Mouse (Mus musculus) monocyte, adult 2 months (primary cell): ENCODE data around the gene Igf1r.

Source experiments
- DNase-seq, 2 experiments: peaks; one replicate each; pipeline ENCODE4 v3.0.0; 2022; ENCODE audit warnings: low spot score in 2 of 2, low read depth in 1 of 2

The Igf1r gene

DNA sequence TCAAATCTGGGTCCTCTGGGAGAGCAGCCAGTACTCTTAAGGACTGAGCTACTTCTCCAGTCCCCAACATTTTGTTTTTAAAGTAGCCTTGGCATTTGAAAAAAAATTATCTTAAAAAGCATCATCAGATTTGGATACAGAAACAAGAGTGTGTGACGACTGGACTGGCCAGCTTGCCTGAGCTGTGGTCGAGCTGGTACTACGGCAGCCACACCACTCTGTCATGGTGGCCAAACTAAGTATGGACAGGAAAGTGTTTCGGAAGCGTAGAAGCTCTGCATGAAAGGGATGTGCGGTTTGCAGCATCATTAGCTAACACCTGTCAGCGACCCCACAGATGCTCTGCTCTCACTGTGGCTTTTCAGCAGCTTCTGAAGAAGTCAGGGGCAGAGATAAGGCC, 53.4 kb downstream of the Igf1r start:
- no peak for DNase-seq

DNA sequence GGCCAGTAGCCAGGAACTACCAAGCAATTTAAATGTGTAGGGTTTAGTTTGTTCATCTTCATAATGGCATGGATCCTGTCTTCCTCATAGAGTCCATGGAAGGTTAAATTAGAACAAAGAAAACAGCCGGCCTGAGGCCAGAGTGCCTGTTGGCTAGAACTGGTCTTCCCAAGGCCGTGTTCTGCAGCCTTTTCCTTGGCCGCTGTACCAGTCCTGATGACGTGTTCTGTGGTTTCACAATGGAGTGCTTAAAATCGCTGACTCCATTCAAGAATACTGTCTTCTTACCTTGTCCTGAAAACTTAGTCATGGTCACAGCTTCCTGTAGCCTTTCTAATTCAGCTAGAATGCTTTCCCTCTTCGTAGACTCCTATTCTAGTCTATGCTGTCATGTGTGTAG, 53.9 kb downstream of the Igf1r start:
- no peak for DNase-seq

DNA sequence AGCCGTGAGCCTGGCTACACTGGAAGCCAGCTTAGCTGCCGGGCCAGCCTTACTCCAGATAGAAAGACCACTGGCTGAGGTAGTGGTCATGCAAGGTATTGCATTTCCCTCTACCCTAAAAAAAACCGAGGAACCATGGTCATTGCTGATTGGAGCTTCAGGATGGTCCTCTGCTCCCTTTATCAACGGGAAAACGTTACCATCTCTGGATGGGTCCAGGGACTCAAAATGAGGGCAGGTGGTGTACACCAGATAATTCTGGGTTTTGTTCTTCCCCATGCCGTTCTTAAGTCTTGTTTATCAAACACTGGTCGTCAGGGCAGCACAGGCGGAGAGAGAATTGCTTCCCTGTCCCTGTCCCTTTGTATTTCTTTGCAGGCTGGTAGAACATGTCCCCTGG, 57.0 kb downstream of the Igf1r start:
- DNase-seq: no peak

DNA sequence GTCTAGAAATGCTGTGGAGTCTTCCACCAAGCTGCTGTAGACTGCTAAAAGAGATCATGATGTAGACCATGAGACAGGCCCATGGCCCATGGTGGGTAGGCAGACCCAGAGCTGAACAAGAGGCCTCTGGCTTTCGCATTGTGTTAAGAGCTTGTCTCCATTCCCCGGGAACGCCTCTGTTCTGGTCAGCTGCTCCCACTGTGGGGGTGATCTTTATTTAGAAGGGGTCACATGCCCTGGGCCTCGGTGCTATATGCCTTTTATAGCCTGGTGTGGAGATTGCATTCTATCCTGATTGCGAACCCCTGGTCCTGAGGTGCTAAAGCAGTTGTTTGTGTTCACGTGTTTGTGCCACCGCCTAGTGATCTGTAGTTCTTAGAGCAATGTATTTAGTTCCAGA, 57.5 kb downstream of the Igf1r start:
- DNase-seq: no peak

DNA sequence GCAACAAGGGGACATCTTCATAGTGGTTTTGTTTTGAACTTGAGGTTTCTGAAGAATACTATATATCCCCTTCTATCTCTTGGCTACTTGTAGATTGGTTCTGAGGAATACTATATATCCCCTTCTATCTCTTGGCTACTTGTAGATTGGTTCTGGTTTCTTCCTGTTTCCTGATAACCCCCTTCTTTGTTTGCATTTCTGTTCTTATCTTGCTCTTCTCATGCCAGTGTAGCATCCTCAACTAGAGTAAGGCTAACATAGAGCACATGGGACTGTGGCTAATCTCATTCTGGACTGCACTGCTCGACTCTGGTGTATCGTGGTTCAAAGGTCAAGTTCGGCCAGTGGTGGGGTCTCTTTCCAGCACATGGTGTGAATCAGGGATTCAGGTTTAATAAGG, 58.2 kb downstream of the Igf1r start:
- no peak for DNase-seq

DNA sequence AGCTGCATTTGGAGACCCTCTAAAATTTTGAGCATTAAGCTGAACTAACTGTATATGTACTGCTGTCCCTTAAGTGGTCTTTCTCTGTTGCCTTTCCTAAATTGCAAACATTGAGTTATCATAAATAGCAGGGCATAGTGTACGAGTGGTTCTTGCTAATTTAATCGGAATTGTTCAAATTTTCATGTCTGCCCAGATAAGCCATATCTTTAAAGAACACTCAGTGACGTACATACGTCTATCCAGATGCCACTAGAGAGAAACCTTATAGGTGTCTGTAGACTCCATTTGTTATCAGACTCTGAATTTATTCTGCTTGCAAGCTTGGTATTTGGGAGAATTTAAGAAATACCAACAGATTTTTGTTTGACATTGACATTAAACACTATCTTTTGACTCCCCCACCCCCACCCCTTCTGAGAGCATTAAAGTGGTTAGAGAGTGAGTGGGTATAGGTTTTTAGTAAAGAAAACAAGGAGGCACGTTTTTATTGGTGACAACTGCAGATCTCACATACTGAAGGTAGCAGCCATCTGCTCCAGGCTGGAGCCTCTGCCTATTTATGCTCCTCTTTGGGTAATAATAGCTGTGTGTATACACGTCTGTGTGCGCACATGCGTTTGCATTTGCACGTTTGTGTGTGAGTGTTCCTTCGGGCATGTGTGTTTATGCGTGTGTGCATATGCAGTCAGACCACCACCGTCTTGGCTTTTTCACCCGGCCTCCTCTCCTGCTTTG, 58.9 kb downstream of the Igf1r start:
- no peak for DNase-seq

DNA sequence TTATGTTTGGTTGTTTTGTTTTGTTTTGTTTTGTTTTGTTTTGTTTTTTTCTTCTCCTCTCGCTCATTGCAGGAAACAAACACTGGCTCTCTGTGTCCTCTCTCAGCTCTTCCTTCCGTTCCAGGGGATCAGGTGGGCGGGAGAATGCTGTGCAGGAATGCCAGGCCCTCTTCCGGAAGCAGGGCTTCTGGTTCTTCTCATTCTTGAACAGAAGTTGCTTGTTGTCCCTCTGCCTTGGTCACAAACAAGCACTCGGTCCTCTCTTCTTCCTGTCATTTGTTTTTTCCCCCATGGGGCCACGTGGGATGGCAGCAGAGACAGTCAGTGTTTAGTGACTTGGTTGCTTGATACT, 59.5 kb downstream of the Igf1r start:
- no peak for DNase-seq

DNA sequence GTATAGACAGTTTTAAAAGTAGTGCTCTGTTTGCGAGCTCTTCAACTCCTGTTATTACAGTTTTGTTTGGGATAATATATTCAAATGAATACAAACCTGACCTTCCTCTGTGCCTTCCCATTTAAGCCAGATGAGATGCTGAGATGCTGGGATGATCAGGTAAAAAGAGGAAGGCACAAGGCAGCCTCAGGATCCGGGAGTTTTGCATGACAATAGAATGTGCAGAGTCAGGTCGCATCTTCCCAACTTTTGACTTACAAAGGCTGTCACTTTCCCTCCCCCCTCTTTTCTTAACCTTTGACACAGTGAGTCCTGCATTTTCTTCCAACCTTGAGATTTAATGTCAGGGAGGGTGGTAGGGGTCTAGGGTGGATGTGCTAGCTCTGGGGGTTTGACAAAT, 61.9 kb downstream of the Igf1r start:
- DNase-seq: no peak

DNA sequence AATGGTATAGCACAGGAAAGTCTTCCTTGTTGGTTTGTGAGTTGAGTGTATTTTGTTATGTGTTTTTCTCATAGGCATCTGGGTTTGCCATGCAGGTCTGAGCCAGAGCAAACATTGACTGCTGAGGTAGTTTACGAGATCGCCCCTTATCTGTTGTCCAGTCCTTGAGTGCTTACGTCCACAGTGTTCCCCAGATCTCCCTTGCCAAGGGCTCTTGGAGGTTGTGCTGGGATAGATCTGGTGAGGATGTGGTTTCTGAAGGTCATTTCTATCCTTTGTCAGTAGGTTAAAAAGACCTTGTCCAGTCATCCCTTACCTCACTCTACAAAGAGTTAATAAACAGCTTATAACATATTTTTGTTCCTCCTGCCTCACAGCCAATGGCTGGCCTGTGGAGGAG, 62.8 kb downstream of the Igf1r start:
- no peak for DNase-seq

DNA sequence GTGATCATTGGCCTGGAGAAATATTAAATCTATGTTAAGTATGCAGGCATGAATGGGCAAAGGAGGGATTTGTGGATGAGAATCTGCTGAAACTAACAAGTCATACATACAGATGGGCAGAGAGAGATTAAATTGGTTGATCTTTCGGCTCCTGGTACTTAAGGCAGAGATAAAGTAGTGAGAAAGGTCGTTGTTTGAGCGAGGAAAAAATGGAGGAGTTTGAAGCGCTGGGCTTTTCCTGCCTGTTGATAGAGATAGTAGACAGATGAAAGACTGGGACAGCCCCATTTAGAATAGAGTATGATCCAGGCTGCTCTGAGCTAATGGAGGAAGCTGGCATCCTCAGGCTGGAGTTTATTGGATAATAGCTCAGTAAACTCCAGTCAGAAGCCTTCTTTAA, 65.4 kb downstream of the Igf1r start:
- no peak for DNase-seq

DNA sequence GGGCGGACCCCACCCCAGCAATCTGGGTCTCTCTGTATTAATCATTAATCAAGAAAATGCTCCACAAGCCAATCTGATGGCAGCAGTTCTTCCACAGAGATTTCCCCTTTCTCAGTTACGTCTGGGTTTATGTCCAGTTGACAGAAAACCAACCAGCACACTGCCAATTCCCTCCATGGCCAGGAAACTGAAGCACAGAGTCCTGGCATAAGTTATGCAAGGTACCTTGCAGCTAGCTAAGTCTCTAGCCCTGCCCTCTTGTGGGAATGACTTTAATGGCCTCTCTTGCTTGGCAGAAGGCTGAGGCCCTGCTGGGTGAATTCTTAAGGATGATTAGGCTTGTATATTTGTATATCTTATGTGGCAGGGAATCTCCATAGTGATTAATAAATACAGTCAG, 67.9 kb downstream of the Igf1r start:
- DNase-seq: no peak

DNA sequence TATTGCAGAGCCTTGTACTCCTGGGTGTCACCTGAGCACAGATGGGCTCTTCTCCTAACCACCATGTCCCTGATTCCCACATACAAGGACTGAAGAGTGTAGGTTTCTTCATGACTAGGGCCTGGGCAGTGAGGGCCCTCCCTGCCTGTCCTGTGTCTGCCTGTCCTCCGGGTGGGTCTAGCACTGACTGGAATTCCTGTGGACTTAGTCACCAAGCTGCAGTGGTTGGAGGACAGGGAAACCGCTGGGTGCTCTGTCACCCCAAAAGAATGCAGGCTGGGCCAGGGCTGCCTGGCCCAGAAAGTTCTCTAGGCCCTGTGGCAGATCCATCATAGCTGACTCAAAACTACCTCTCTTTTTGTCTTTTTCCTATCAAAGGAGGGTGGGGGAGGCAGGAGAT, 69.1 kb downstream of the Igf1r start:
- DNase-seq: no peak

DNA sequence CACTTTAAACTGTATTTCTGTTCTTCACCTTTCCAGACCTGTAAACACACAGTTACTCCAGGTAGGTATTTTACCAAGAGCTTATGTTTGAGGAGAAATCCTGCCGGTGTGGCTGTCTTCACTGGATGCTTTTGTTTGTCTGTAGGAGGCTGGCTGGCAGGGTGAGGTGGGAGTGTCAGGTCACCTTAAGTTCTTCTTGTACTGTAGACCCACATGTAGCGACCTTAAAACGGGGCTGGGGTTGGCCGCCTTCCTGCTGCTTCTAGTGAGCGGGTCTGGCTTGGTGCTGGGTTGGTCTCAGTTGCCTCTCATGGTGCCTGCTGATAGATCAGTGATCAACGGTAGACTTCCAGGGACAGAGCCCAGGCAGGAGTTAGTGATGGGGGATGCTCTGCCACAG, 69.6 kb downstream of the Igf1r start:
- DNase-seq: no peak

DNA sequence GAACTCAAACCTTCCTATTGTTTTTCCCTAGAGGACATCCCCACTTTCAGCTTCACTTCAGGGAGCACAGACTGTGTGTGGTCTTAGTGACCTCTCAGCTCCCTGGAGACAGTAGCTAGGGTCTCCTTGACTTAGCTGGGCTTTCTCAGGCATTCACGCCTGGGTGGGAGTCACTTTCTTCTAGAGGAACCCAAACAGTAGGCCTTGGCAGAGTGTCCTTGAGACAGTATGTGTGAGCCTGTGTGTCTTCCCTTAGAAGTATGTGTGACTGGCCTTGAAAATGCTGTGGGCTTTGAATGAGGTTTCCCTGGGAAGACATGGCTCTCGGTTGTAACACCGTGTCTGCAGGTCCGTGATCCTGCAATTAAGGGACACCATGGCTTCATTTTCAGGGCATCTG, 71.3 kb downstream of the Igf1r start:
- DNase-seq: no peak

DNA sequence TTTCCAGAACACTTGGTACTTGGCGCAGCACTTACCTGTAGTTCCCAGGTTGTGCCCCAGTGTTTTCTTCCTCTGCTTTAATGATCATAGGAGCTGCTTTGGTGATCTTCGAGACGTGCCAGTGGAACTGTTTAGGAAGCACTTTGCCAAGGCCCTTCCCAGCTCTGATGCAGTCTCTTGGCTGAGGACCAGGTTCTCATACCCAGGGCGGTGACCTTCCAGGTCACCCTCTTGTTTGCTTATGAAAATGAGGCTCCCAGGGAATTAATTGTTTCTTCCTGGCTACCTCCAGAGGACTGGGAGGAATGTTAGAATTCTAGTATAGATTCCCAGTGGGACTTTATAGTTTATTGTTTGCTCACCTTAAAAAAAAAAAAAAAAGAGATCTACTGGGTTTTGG, 72.0 kb downstream of the Igf1r start:
- no peak for DNase-seq

DNA sequence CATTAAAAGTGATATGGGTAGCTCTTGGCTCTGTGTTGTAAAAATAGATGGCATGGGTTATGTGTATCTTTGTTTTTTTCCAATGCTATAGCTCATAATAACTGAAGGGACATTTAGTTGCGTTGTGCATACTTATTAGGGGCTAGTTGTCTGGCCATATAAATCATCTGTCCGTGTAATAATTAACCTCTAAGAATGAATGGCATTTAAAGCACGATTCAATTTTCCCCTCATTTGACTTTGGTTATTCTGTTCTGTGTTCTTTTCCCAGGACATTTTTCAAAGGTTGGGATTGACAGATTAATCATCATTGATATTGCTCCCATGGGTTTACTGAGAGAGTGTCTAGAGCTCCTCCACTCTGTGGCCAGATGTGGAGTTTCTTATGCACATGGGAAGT, 72.8 kb downstream of the Igf1r start:
- DNase-seq: no peak

DNA sequence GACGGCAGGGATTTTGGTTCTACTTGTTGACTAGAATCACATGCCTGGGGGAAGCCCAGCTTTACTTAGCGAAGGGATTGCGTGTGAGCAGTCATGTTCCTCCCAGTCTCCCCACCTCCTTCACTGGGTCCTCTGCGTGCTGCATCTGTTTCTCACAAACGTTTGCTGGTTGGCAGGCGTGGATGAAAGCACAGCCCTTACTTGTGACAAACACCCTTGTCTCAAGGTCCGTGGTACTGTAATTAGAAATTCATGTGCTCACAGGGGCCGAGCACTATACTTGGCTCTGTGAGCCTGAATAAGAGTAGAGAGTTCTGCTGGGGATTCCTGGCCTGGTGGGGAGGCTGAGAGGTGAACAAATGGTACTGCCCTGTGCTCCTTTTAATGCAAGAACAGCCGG, 73.4 kb downstream of the Igf1r start:
- DNase-seq: no peak

DNA sequence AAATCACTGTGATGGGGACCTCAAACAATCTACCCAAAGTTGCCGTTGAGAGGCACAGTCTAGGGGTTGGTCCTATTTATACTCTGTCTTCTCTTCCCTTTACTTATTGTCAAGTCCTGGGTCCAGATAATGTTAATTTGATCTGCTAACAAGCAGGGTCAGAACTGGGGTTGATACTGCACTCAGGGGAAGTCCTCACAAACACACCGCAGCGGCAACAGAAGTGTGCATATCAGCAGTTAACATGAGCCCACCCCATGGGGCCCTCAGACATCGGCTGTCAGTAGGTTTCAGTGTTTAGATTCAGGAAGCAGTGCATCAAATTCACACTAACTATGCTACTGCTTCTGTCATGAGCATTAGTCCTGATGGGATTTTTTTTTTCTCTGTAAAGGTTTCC, 75.5 kb downstream of the Igf1r start:
- DNase-seq: no peak

DNA sequence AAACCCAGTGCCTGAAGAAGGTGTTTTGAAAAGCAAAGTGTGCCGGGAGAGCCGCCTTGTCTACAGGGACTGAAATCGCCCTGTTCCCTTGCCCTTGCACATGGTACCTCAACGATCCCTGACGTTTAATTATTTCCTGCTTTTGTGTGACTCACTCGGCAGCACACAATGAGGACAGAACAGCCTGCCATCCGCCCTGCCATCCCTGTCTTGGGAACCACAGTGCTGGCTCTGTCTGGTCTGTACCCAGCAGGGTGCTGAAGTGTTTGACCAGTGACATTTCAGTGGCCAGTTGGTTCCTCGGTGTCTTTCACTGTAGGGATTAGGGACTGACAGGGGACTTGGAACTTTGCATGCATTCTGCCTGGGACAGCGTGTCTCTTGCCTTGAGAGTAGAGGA, 78.2 kb downstream of the Igf1r start:
- no peak for DNase-seq

DNA sequence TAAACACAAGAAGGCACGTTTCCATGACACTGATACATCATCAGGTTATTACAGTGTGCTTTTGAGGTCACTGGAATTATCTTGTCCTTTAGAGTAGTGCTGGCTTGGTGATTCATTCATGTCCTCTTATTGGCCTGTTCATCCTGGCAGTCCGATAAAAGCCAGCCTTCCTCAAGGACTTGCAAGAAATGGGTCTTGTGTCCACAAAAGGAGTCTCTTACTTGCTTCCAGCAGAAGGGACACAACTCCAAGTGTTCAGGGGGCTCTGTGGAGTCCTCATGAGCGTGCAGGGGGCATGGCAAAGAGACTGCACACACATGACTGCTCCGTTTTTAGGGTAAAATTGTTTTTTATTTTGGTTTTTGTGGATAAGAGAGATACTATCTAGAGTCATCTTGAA, 83.9 kb downstream of the Igf1r start:
- DNase-seq: no peak

DNA sequence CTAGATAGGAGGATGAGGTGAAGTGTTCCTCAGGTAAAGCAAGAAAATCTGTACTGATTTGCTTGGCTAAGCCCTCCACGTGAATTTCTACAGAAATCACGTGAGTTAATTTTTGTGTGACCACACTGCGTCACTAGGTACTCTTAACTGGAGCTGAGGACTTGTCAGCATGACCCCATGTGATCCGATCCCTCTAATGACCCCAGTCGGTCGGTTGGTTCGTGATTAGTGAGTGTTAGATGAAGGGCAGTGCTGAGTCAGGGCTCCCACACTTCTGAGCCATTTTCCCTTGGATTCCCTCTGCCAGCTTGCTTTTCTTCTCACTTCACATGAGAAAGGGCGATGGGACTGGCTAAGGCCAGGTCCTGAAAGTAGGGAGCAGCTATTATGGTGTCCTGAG, 86.2 kb downstream of the Igf1r start:
- no peak for DNase-seq

DNA sequence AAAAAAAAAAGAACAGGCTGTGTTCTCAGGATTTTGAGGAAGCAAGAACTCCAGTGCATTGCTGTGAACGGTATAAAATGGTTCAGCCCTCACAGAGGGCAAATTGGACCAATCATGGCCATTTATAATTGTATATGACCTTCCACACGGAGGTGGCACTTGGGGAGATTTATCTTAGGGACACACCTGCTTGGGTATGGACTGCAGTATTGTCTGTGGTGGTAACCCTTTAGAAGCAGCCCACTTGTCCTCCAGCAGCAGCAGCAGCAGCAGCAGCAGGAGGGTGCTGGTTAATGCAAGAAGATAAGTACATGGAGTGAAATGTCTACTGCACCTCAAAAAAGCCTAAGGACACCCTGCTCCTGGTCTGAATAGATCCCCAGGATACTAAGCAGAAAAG, 86.9 kb downstream of the Igf1r start:
- DNase-seq: no peak

DNA sequence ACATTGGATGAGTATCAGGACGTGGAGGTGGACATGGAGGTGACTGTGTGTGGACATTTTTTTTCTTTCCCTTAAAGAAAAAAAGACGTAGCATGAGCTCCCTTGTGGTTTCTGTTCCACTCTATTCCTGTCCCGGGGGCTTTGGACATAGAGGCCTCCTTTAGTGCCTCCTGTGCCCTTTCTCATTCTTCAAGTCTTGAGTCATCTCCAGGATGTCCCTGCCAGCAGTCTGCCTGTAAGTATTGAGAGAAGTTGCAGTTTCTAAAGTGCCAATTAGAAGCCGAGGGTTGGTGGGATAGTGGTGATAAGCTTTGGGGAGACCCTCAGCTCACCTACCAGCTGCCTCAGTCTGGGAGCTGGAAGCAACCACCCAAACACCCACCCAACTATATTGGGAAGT, 92.0 kb downstream of the Igf1r start:
- DNase-seq: no peak

DNA sequence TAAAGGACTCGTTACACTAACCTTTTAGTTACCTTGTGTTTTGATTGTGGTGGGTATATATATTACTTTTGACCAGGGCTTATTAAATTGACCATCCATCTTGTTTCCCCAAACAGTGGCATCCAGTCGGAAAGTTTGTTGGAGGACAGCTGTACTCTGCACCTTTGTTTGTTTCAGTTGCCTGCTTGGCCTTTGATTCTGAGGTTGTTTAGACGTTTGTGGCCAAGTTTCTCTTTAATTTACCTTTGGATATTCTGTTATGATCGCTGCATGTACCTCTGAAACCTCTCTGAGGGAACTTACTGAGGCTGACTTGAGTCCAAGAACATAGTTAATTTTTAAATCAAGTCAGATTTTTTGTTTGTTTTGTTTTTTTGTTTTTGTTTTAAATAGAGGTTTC, 94.5 kb downstream of the Igf1r start:
- no peak for DNase-seq
